Mouse (Mus musculus): ENCODE measurements around the gene Mpc1. TPM values are rescaled to one million over a fixed set of nuclear protein-coding genes. Genes with fewer than 3 reads are reported as not detected.
A peak's percentile ranks its signal among the peaks of the same experiment; 100 is the strongest.

Mpc1 gene
- polyA plus RNA-seq, 1 experiment from 2014 or later: 122 TPM

- Histone ChIP-seq H3K4me1 (peaks cover 19% of the 10 kb centered on the region), H3K4me3 (replicated peaks) (peak overlapping the region; percentile 77), H3K4me2 (peak overlapping the region; percentile 99), H3K36me3 (replicated peaks) (no peaks in the 10 kb centered on the region; the same call in 1 of the 2 replicates), H3K27ac (no peak overlapping the region), H3K9me3 (0 out of 2 replicates have a peak, but pooled peaks cover 3% of the 10 kb centered on the region), H3K27me3 (peaks cover 15% of the 10 kb centered on the region; the same call in 1 of the 2 replicates), H3K9ac (no peak overlapping the region)
- WGBS: 42% methylated on average over 8 of the region's 8 CpGs
- no peak for ATAC-seq (ENCODE audit: low FRiP score)
These were observed 2.4 kb downstream of the Mpc1 start for GRCm38 (mm10) chr17:8285056-8285455.

GRCm38 (mm10) chr17:8286987-8287386, 4.3 kb downstream of the Mpc1 start:
- Histone ChIP-seq H3K27ac (no peak overlapping the region), H3K4me2 (no peak overlapping the region), H3K9me3 (0 out of 2 replicates have a peak, but pooled peaks cover 3% of the 10 kb centered on the region), H3K9ac (no peak overlapping the region), H3K4me3 (replicated peaks) (no peak overlapping the region), H3K27me3 (peaks cover 11% of the 10 kb centered on the region; the same call in 1 of the 2 replicates), H3K36me3 (replicated peaks) (peaks cover 3% of the 10 kb centered on the region; the same call in 1 of the 2 replicates), H3K4me1 (peaks cover 19% of the 10 kb centered on the region)
- 84% methylated on average over 4 of the region's 4 CpGs for whole genome bisulfite sequencing
- no peak for ATAC-seq (ENCODE audit: low FRiP score)

GRCm38 (mm10) chr17:8289993-8290679, 7.4 kb downstream of the Mpc1 start:
- H3K36me3 ChIP-seq (replicated peaks): peaks cover 3% of the 10 kb centered on the region
- 95% methylated on average over 3 of the region's 3 CpGs for WGBS

GRCm38 (mm10) chr17:8290736-8291135, 8.0 kb downstream of the Mpc1 start:
- H3K4me3 ChIP-seq (replicated peaks): no peak overlapping the region
- H3K4me2 ChIP-seq: no peak overlapping the region
- H3K27ac ChIP-seq: no peak overlapping the region
- peaks cover 2% of the 10 kb centered on the region; the same call in 1 of the 2 replicates for H3K27me3 ChIP-seq
- H3K9ac ChIP-seq: no peak overlapping the region
- 0 out of 2 replicates have a peak, but pooled peaks cover 3% of the 10 kb centered on the region for H3K9me3 ChIP-seq
- no peaks in the 10 kb centered on the region for H3K4me1 ChIP-seq
- H3K36me3 ChIP-seq (replicated peaks): peaks cover 3% of the 10 kb centered on the region
- no peak for ATAC-seq (ENCODE audit: low FRiP score)

More at GRCm38 (mm10) chr17:8289993-8290679, 7.4 kb downstream of the Mpc1 start:
- Histone ChIP-seq H3K9ac (no peak overlapping the region), H3K4me2 (no peak overlapping the region), H3K9me3 (0 out of 2 replicates have a peak, but pooled peaks cover 3% of the 10 kb centered on the region), H3K4me1 (peaks cover 3% of the 10 kb centered on the region), H3K4me3 (replicated peaks) (no peak overlapping the region), H3K27me3 (peaks cover 8% of the 10 kb centered on the region; the same call in 1 of the 2 replicates), H3K27ac (no peak overlapping the region)
- no peak for ATAC-seq (ENCODE audit: low FRiP score)

GRCm38 (mm10) chr17:8295825-8296224, 13.1 kb downstream of the Mpc1 start:
- no peak overlapping the region for H3K9ac ChIP-seq
- H3K4me3 ChIP-seq (replicated peaks): no peak overlapping the region
- H3K27me3 ChIP-seq: no peaks in the 10 kb centered on the region
- H3K9me3 ChIP-seq: no peaks in the 10 kb centered on the region
- H3K4me1 ChIP-seq: no peaks in the 10 kb centered on the region
- H3K4me2 ChIP-seq: no peak overlapping the region
- H3K36me3 ChIP-seq (replicated peaks): peaks cover 6% of the 10 kb centered on the region
- no peak for ATAC-seq (ENCODE audit: low FRiP score)
- no peak overlapping the region for H3K27ac ChIP-seq

- ATAC-seq (ENCODE audit: low FRiP score): no peak
- H3K27me3 ChIP-seq: no peaks in the 10 kb centered on the region
- H3K9ac ChIP-seq: no peak overlapping the region
- no peaks in the 10 kb centered on the region for H3K4me1 ChIP-seq
- H3K36me3 ChIP-seq (replicated peaks): peaks cover 6% of the 10 kb centered on the region
- no peaks in the 10 kb centered on the region for H3K9me3 ChIP-seq
- WGBS: 90% methylated on average over 9 of the region's 9 CpGs
- H3K4me3 ChIP-seq (replicated peaks): no peak overlapping the region
- H3K27ac ChIP-seq: no peak overlapping the region
- no peak overlapping the region for H3K4me2 ChIP-seq
These were observed 13.7 kb downstream of the Mpc1 start for GRCm38 (mm10) chr17:8296313-8296844.

GRCm38 (mm10) chr17:8297746-8298145, 15.0 kb downstream of the Mpc1 start:
- Histone ChIP-seq H3K4me3 (replicated peaks) (no peak overlapping the region), H3K4me1 (no peaks in the 10 kb centered on the region), H3K4me2 (no peak overlapping the region), H3K27me3 (no peaks in the 10 kb centered on the region), H3K9ac (no peak overlapping the region), H3K27ac (no peak overlapping the region), H3K36me3 (replicated peaks) (peaks cover 6% of the 10 kb centered on the region), H3K9me3 (no peaks in the 10 kb centered on the region)
- WGBS: 85% methylated on average over 5 of the region's 5 CpGs
- ATAC-seq (ENCODE audit: low FRiP score): no peak

GRCm38 (mm10) chr17:8298281-8298680, 15.6 kb downstream of the Mpc1 start:
- Histone ChIP-seq H3K27ac (no peak overlapping the region), H3K36me3 (replicated peaks) (peaks cover 6% of the 10 kb centered on the region), H3K4me1 (no peaks in the 10 kb centered on the region), H3K27me3 (no peaks in the 10 kb centered on the region), H3K9me3 (no peaks in the 10 kb centered on the region), H3K4me2 (no peak overlapping the region), H3K9ac (no peak overlapping the region), H3K4me3 (replicated peaks) (no peak overlapping the region)
- ATAC-seq (ENCODE audit: low FRiP score): no peak
- WGBS: 87% methylated on average over 2 of the region's 2 CpGs

- no peaks in the 10 kb centered on the region for H3K9me3 ChIP-seq
- H3K9ac ChIP-seq: no peak overlapping the region
- H3K27ac ChIP-seq: no peak overlapping the region
- no peak overlapping the region for H3K4me2 ChIP-seq
- ATAC-seq (ENCODE audit: low FRiP score): no peak
- H3K4me1 ChIP-seq: no peaks in the 10 kb centered on the region
- H3K27me3 ChIP-seq: no peaks in the 10 kb centered on the region
- peaks cover 6% of the 10 kb centered on the region for H3K36me3 ChIP-seq (replicated peaks)
- H3K4me3 ChIP-seq (replicated peaks): no peak overlapping the region
These were observed 16.8 kb downstream of the Mpc1 start for GRCm38 (mm10) chr17:8299524-8299923.

- Histone ChIP-seq H3K4me3 (replicated peaks) (no peak overlapping the region), H3K27ac (no peak overlapping the region), H3K36me3 (replicated peaks) (peaks cover 6% of the 10 kb centered on the region), H3K9me3 (no peaks in the 10 kb centered on the region), H3K4me2 (no peak overlapping the region), H3K27me3 (no peaks in the 10 kb centered on the region), H3K4me1 (no peaks in the 10 kb centered on the region), H3K9ac (no peak overlapping the region)
- no peak for ATAC-seq (ENCODE audit: low FRiP score)
- 67% methylated on average over 4 of the region's 4 CpGs for WGBS
These were observed 18.8 kb downstream of the Mpc1 start for GRCm38 (mm10) chr17:8301515-8301914.

GRCm38 (mm10) chr17:8302772-8303438, 20.2 kb downstream of the Mpc1 start:
- H3K9me3 ChIP-seq: no peaks in the 10 kb centered on the region
- WGBS: 67% methylated on average over 7 of the region's 7 CpGs
- H3K27ac ChIP-seq: no peak overlapping the region
- H3K4me1 ChIP-seq: no peaks in the 10 kb centered on the region
- no peaks in the 10 kb centered on the region for H3K27me3 ChIP-seq
- no peak overlapping the region for H3K9ac ChIP-seq
- H3K36me3 ChIP-seq (replicated peaks): peaks cover 2% of the 10 kb centered on the region
- no peak overlapping the region for H3K4me2 ChIP-seq
- ATAC-seq (ENCODE audit: low FRiP score): no peak
- no peak overlapping the region for H3K4me3 ChIP-seq (replicated peaks)

- H3K9ac ChIP-seq: no peak overlapping the region
- WGBS: 69% methylated on average over 5 of the region's 5 CpGs
- no peaks in the 10 kb centered on the region for H3K4me1 ChIP-seq
- no peak overlapping the region for H3K4me2 ChIP-seq
- 0 out of 2 replicates have a peak, but pooled peaks cover 3% of the 10 kb centered on the region for H3K27me3 ChIP-seq
- no peaks in the 10 kb centered on the region for H3K36me3 ChIP-seq (replicated peaks)
- no peak for ATAC-seq (ENCODE audit: low FRiP score)
- H3K4me3 ChIP-seq (replicated peaks): no peak overlapping the region
- H3K9me3 ChIP-seq: no peaks in the 10 kb centered on the region
- no peak overlapping the region for H3K27ac ChIP-seq
These were observed 21.0 kb downstream of the Mpc1 start for GRCm38 (mm10) chr17:8303671-8304070.

Data from forebrain, embryonic 12.5 days (tissue).